Mouse (Mus musculus) neural tube, embryonic 14.5 days (tissue): ENCODE measurements around the gene Smtnl2. TPM values are rescaled to one million over a fixed set of nuclear protein-coding genes. Genes with fewer than 3 reads are reported as not detected.
"Not testable (repeated sequence)": the region's sequence is repeated elsewhere in the genome, so short reads cannot be mapped to it uniquely, and the experiment has no call there.

Experiments used
- ATAC-seq: fragments of 200-750 bp; cut with Nextera tagmentation; 2 replicates; pipeline ENCODE4 v1.8.0; 2017; ENCODE audit warnings: low read depth, mild to moderate bottlenecking, moderate TSS enrichment, moderate library complexity
- H3K27ac ChIP-seq: fragments of 300-500 bp; sonication (generic); 2 replicates; pipeline ENCODE4 v1.5.1; 2014; ENCODE audit warnings: low read depth, mild to moderate bottlenecking, control low read depth, low read length, moderate library complexity, mixed read lengths
- H3K27me3 ChIP-seq: fragments of 300-500 bp; sonication (generic); 2 replicates; pipeline ENCODE4 v1.6.1; 2014; ENCODE audit warnings: low read length; ENCODE audit not compliant: control insufficient read depth, insufficient read depth
- H3K36me3 ChIP-seq: fragments of 300-500 bp; sonication (generic); 2 replicates; pipeline ENCODE4 v1.6.1; 2014; ENCODE audit warnings: low read length, mixed read lengths; ENCODE audit not compliant: control insufficient read depth, insufficient read depth
- H3K4me1 ChIP-seq: fragments of 300-500 bp; sonication (generic); 2 replicates; pipeline ENCODE4 v1.6.1; 2014; ENCODE audit warnings: low read length; ENCODE audit not compliant: control insufficient read depth, insufficient read depth
- H3K4me2 ChIP-seq: fragments of 300-500 bp; sonication (generic); 2 replicates; pipeline ENCODE4 v1.6.1; 2014; ENCODE audit warnings: mild to moderate bottlenecking, low read depth, low read length, control low read depth
- H3K4me3 ChIP-seq: fragments of 300-500 bp; sonication (generic); 2 replicates; pipeline ENCODE4 v1.5.1; 2014; ENCODE audit warnings: low read depth, low read length, control low read depth, mixed read lengths
- H3K9ac ChIP-seq: fragments of 300-500 bp; sonication (generic); replicated peaks from 2 replicates; pipeline ENCODE4 v1.6.1; 2014; ENCODE audit warnings: low read depth, mild to moderate bottlenecking, control low read depth, low read length, mixed read lengths
- H3K9me3 ChIP-seq: fragments of 300-500 bp; sonication (generic); 2 replicates; pipeline ENCODE4 v1.6.1; 2016; ENCODE audit warnings: low read length; ENCODE audit not compliant: control insufficient read depth
- WGBS: fragments of 180-500 bp; shearing (Covaris S2); extraction: QIAGEN DNeasy Blood & Tissue Kit; methylation state at CpG from one replicate; pipeline ENCODE4 v1.1.7; 2014; 5-methylcytosine and 5-hydroxymethylcytosine counted together
- polyA plus RNA-seq: library from polyadenylated mRNA; unstranded; fragments of >200 nt; fragmentation: Nextera tagmentation; extraction: Ambion mirVana; gene quantifications from 2 replicates; pipeline ENCODE4 v1.2.1, GENCODE M21; 2014

Smtnl2 gene
- polyA plus RNA-seq, 1 experiment from 2014 or later: 3.3 TPM

DNA sequence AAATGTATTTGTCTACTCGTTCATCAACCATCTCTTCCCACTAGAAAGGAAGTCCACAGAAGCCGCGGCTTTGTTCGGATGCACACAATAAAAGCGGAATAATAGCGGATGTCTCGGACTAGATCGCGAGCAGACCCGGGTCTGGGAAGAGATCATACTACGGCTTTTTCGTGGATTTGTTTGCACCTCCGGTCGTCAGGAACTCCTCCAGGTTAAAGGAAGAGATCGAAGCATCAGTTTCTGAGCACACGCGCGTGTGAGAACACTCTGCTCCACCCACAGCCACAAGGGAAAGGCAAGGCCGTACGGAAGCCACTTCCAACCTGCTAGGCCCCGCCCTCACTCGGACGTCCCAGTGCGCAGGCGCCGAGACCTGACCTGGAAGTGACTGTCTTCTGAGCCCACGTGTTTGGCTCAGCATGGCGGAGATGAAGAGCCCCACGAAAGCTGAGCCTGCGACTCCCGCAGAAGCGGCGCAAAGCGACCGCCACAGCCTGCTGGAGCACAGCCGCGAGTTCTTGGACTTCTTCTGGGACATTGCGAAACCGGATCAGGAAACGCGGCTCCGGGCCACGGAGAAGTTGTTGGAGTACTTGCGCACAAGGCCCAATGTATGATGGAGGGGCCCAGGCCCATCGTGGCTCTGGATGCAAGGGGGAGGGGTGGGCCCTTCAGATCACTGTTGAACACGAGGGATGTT, 29.6 kb upstream of the Smtnl2 start, which contains the start of gene Mybbp1a:
Gene Mybbp1a, plus strand, starts transcription at position 391 of the 700 bp plus-strand sequence.
- H3K27me3 ChIP-seq: no peaks in the 10 kb centered on the region
- H3K27ac ChIP-seq: peak within 1 kb of the TSS; percentile 94
- H3K4me1 ChIP-seq: peaks cover 11% of the 10 kb centered on the region
- peak within 1 kb of the TSS; percentile 95 for H3K4me3 ChIP-seq
- ATAC-seq: peak; percentile 94
- H3K9me3 ChIP-seq: no peaks in the 10 kb centered on the region
- peak within 1 kb of the TSS; percentile 71 for H3K9ac ChIP-seq
- peak within 1 kb of the TSS; percentile 64 for H3K4me2 ChIP-seq
- peaks cover 35% of the 10 kb centered on the region for H3K36me3 ChIP-seq
- WGBS: under 1% methylated on average over 46 of the region's 46 CpGs

DNA sequence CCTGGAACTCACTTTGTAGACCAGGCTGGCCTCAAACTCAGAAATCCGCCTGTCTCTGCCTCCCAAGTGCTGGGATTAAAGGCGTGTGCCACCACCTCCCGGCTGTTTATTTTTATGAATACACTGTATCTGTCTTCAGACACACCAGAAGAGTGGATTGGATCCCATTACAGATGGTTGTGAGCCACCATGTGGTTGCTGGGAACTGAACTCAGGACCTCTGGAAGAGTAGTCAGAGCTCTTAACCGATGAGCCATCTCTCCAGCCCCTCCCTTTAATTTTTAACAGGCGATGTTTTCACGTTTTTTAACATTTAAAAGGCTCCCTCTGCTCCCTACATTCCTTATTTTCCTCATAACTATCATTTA, 29.1 kb upstream of the Smtnl2 start:
- Histone ChIP-seq H3K4me2 (peak overlapping the region; percentile 64), H3K36me3 (peaks cover 30% of the 10 kb centered on the region), H3K4me3 (peak overlapping the region; percentile 95), H3K9ac (peak overlapping the region; percentile 71), H3K4me1 (peaks cover 11% of the 10 kb centered on the region), H3K27ac (peak overlapping the region; percentile 94)
- not testable (repeated sequence) for H3K9me3 ChIP-seq, H3K27me3 ChIP-seq
- peak; percentile 15; the same call in 1 of the 2 replicates for ATAC-seq
- 45% methylated on average over 6 of the region's 6 CpGs for WGBS

- Histone ChIP-seq H3K27me3 (no peaks in the 10 kb centered on the region), H3K27ac (no peak overlapping the region), H3K4me1 (peaks cover 11% of the 10 kb centered on the region), H3K4me2 (no peak overlapping the region), H3K4me3 (no peak overlapping the region), H3K9me3 (no peaks in the 10 kb centered on the region), H3K9ac (no peak overlapping the region), H3K36me3 (peaks cover 11% of the 10 kb centered on the region)
- WGBS: 74% methylated on average over 4 of the region's 4 CpGs
- no peak for ATAC-seq
These were observed 26.9 kb upstream of the Smtnl2 start for GRCm38 (mm10) chr11:72438411-72438810.

- no peaks in the 10 kb centered on the region for H3K36me3 ChIP-seq
- peaks cover 3% of the 10 kb centered on the region for H3K4me1 ChIP-seq
- H3K27ac ChIP-seq: no peak overlapping the region
- no peak overlapping the region for H3K4me2 ChIP-seq
- no peak for ATAC-seq
- WGBS: 81% methylated on average over 16 of the region's 16 CpGs
- H3K9me3 ChIP-seq: no peaks in the 10 kb centered on the region
- no peak overlapping the region for H3K4me3 ChIP-seq
- no peak overlapping the region for H3K9ac ChIP-seq
- H3K27me3 ChIP-seq: no peaks in the 10 kb centered on the region
These were observed 25.5 kb upstream of the Smtnl2 start for GRCm38 (mm10) chr11:72436756-72437650.

- H3K27me3 ChIP-seq: no peaks in the 10 kb centered on the region
- H3K9me3 ChIP-seq: no peaks in the 10 kb centered on the region
- no peak overlapping the region for H3K27ac ChIP-seq
- H3K4me3 ChIP-seq: no peak overlapping the region
- H3K9ac ChIP-seq: no peak overlapping the region
- no peak overlapping the region for H3K4me2 ChIP-seq
- no peaks in the 10 kb centered on the region for H3K36me3 ChIP-seq
- WGBS: 77% methylated on average over 5 of the region's 5 CpGs
- no peaks in the 10 kb centered on the region for H3K4me1 ChIP-seq
- no peak for ATAC-seq
These were observed 24.8 kb upstream of the Smtnl2 start for GRCm38 (mm10) chr11:72436271-72436670.

DNA sequence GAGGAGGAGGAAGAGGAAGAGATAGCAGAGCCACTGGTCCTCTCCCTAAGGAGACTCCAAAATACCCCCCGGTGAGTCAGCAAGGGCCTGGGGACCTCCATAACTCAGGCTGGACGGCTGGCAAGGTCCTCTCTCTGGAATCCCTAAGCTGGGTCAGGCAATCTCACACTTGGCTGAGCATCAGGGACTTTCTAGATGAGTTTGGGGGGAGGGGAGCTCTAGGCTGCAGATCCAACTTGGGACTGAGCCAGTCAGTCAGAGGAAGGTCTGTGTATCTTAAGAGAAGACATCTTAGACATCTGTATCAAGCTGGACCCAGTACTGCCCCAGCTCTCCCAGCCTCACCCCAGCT, 24.2 kb upstream of the Smtnl2 start:
- no peak overlapping the region for H3K9ac ChIP-seq
- H3K4me1 ChIP-seq: no peaks in the 10 kb centered on the region
- H3K36me3 ChIP-seq: no peaks in the 10 kb centered on the region
- no peaks in the 10 kb centered on the region for H3K9me3 ChIP-seq
- ATAC-seq: no peak
- no peak overlapping the region for H3K4me3 ChIP-seq
- H3K27me3 ChIP-seq: no peaks in the 10 kb centered on the region
- WGBS: 52% methylated on average over 2 of the region's 2 CpGs
- no peak overlapping the region for H3K27ac ChIP-seq
- no peak overlapping the region for H3K4me2 ChIP-seq

- Histone ChIP-seq H3K27me3 (no peaks in the 10 kb centered on the region), H3K36me3 (no peaks in the 10 kb centered on the region), H3K9me3 (no peaks in the 10 kb centered on the region), H3K27ac (no peak within 1 kb of the TSS), H3K9ac (no peak within 1 kb of the TSS), H3K4me1 (no peaks in the 10 kb centered on the region), H3K4me3 (no peak within 1 kb of the TSS), H3K4me2 (no peak within 1 kb of the TSS)
- no peak for ATAC-seq
- WGBS: 70% methylated on average over 11 of the region's 11 CpGs
These were observed 23.6 kb upstream of the Smtnl2 start, which contains the start of gene Ggt6 for GRCm38 (mm10) chr11:72434963-72435693. Gene Ggt6, plus strand, starts transcription at chr11:72435526.

- H3K27ac ChIP-seq, H3K4me2 ChIP-seq, H3K4me1 ChIP-seq, H3K4me3 ChIP-seq, H3K9ac ChIP-seq, ATAC-seq, H3K27me3 ChIP-seq, H3K9me3 ChIP-seq, H3K36me3 ChIP-seq: not testable (repeated sequence)
- 62% methylated on average over 9 of the region's 9 CpGs for WGBS
These were observed 19.0 kb upstream of the Smtnl2 start for GRCm38 (mm10) chr11:72430311-72431068.
